Mouse (Mus musculus) E14TG2a.4 (cell line): ENCODE data around the gene Tubb2a.
"Not testable (repeated sequence)": the region's sequence is repeated elsewhere in the genome, so short reads cannot be mapped to it uniquely, and the experiment has no call there.

ENCODE experiments used
- H3K27me3 ChIP-seq: 2 replicates; pipeline ENCODE4 v1.6.1; 2014; ENCODE audit warnings: low read length, control low read depth; ENCODE audit not compliant: insufficient read depth
- H3K36me3 ChIP-seq: 2 replicates; pipeline ENCODE4 v1.6.1; 2014; ENCODE audit warnings: low read length, control low read depth; ENCODE audit not compliant: insufficient read depth
- H3K4me1 ChIP-seq: replicated peaks from 2 replicates; pipeline ENCODE4 v1.6.1; 2014; ENCODE audit warnings: low read depth, low read length, control low read depth
- H3K4me3 ChIP-seq: replicated peaks from 2 replicates; pipeline ENCODE4 v1.5.1; 2014; ENCODE audit warnings: mild to moderate bottlenecking, low read length
- H3K9me3 ChIP-seq: 2 replicates; pipeline ENCODE4 v1.6.1; 2014; ENCODE audit warnings: low read length, control low read depth
- CTCF ChIP-seq: conservative IDR thresholded peaks from 2 replicates; pipeline ENCODE4 v1.5.1; 2014; ENCODE audit warnings: low read length
- NANOG ChIP-seq: IDR thresholded peaks from 2 replicates; pipeline ENCODE4 v1.6.1; 2014; ENCODE audit warnings: borderline replicate concordance, low read length, mixed read lengths
- POU5F1 ChIP-seq: IDR thresholded peaks from 2 replicates; pipeline ENCODE4 v1.6.1; 2014; ENCODE audit warnings: low read length, borderline replicate concordance

The Tubb2a gene

DNA sequence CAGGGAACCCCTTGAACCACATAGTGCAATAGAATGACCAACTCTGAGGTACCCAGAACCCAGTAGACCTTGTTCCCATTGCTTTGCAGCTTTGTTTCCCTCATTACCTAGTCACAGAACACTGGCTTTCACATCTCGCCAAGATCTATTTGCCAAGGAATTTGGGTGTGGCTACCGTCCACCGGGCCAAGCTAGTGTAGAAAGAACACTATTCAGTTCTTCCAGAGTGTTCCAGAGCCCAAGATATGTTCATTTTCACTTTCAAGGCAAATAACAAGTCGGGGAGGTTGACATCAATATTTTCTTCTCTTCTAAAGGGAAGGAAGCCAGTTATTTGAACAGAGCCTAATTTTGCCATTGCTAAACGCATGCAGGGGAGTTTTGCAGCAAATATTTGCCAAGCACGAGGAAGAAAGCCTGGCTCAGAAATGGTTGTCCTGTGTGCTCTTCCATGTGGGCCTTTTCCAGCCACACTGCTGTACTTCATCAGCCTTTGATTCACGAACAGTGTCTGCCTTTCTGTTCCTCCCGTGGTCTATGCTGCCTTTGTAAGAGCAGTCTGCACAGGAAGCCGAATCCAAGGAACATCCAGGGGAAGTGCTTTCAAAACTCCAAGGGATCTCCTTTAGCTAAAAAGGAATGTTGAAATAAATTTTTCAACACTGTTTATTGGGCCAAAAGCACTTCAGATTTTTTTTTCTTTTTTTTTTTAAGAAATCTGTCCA lies 6.4 kb upstream of the Tubb2a start:
- Histone ChIP-seq H3K4me1 (peaks cover 55% of the 10 kb centered on the region), H3K9me3 (no peaks in the 10 kb centered on the region), H3K4me3 (no peak overlapping the region), H3K36me3 (no peaks in the 10 kb centered on the region), H3K27me3 (peaks cover 5% of the 10 kb centered on the region; the same call in 1 of the 2 replicates)
- TF ChIP-seq POU5F1 (no peak), NANOG (no peak), CTCF (no peak)

- H3K9me3 ChIP-seq, result no peaks in the 10 kb centered on the region
- H3K4me1 ChIP-seq, result peaks cover 47% of the 10 kb centered on the region
- H3K4me3 ChIP-seq, result no peak overlapping the region
- TF ChIP-seq POU5F1 (no peak), NANOG (no peak), CTCF (no peak)
- peaks cover 9% of the 10 kb centered on the region; the same call in 1 of the 2 replicates for H3K27me3 ChIP-seq
- H3K36me3 ChIP-seq, result no peaks in the 10 kb centered on the region
Observed at GRCm38 (mm10) chr13:34081926-34082325, 4.1 kb upstream of the Tubb2a start.

GRCm38 (mm10) chr13:34079801-34080200 lies 2.0 kb upstream of the Tubb2a start:
- Histone ChIP-seq H3K4me1 (peaks cover 35% of the 10 kb centered on the region), H3K4me3 (no peak overlapping the region), H3K9me3 (no peaks in the 10 kb centered on the region), H3K27me3 (peaks cover 9% of the 10 kb centered on the region; the same call in 1 of the 2 replicates), H3K36me3 (peaks cover 10% of the 10 kb centered on the region; the same call in 1 of the 2 replicates)
- TF ChIP-seq CTCF (no peak), NANOG (no peak), POU5F1 (no peak)

- H3K4me1 ChIP-seq, result peaks cover 23% of the 10 kb centered on the region
- peak overlapping the region; percentile 85 for H3K4me3 ChIP-seq
- TF ChIP-seq POU5F1 (no peak), NANOG (no peak), CTCF (no peak)
- no peaks in the 10 kb centered on the region for H3K9me3 ChIP-seq
- H3K27me3 ChIP-seq, result peaks cover 9% of the 10 kb centered on the region; the same call in 1 of the 2 replicates
- H3K36me3 ChIP-seq, result peaks cover 16% of the 10 kb centered on the region
Observed at GRCm38 (mm10) chr13:34078500-34079280, 883 bp upstream of the Tubb2a start.

GRCm38 (mm10) chr13:34076561-34077491 lies 981 bp downstream of the Tubb2a start:
- H3K36me3 ChIP-seq, result peaks cover 19% of the 10 kb centered on the region
- peaks cover 24% of the 10 kb centered on the region for H3K4me1 ChIP-seq
- H3K4me3 ChIP-seq, result peak overlapping the region; percentile 85
- TF ChIP-seq NANOG (no peak), CTCF (no peak), POU5F1 (no peak)
- peaks cover 9% of the 10 kb centered on the region; the same call in 1 of the 2 replicates for H3K27me3 ChIP-seq
- H3K9me3 ChIP-seq, result no peaks in the 10 kb centered on the region

- Histone ChIP-seq H3K36me3 (peaks cover 19% of the 10 kb centered on the region), H3K4me1 (peaks cover 24% of the 10 kb centered on the region)
- not testable (repeated sequence) for H3K4me3 ChIP-seq, H3K9me3 ChIP-seq, H3K27me3 ChIP-seq
Observed at GRCm38 (mm10) chr13:34075893-34076292, 1.9 kb downstream of the Tubb2a start.

DNA sequence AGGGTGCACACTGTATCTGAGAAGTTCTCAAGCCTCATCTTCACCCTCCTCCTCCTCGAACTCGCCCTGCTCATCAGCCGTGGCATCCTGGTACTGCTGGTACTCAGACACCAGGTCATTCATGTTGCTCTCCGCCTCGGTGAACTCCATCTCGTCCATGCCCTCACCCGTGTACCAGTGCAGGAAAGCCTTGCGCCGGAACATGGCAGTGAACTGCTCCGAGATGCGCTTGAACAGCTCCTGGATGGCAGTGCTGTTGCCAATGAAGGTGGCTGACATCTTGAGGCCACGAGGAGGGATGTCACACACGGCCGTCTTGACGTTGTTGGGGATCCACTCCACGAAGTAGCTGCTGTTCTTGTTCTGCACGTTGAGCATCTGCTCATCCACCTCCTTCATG lies 3.4 kb downstream of the Tubb2a start:
- not testable (repeated sequence) for H3K27me3 ChIP-seq, H3K4me3 ChIP-seq, H3K9me3 ChIP-seq
- peaks cover 19% of the 10 kb centered on the region for H3K36me3 ChIP-seq
- peaks cover 34% of the 10 kb centered on the region for H3K4me1 ChIP-seq

DNA sequence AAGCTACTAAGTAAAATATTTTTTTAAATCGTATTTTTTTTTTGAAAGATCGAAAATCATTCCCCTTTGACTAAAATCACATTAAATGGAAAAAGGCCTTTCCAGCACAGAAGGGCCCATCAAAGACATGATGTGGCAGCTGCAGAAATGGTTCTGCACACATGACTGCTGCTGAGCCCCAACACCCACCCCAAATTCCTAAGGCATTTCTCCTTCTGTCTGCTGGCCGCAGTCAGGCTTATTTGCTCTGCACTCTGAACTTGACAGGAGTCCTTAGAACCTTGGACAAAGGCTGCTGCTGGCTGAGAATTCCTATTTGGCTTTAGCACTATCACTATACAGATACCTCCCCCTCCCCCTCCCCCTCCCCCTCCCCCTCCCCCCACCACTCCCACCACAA lies 5.0 kb downstream of the Tubb2a start:
- no peaks in the 10 kb centered on the region for H3K27me3 ChIP-seq
- peaks cover 31% of the 10 kb centered on the region for H3K4me1 ChIP-seq
- no peaks in the 10 kb centered on the region for H3K9me3 ChIP-seq
- H3K36me3 ChIP-seq, result peaks cover 19% of the 10 kb centered on the region
- TF ChIP-seq NANOG (no peak), CTCF (no peak), POU5F1 (no peak)
- H3K4me3 ChIP-seq, result no peak overlapping the region
